Mouse (Mus musculus) heart, postnatal 25 days (tissue): ENCODE data around the gene Arpc4. TPM values are rescaled to one million over a fixed set of nuclear protein-coding genes. Genes with fewer than 3 reads are reported as not detected.

Experiments used
- DNase-seq: peaks from one replicate; pipeline ENCODE4 v3.0.0; 2022; ENCODE audit warnings: low spot score
- intact Hi-C: fragments of 180-260 bp; cut with DNase I; formaldehyde crosslinking; loops from one replicate; pipeline ENCODE4 v1.15.1; 2025
- microRNA-seq: library from miRNA; unstranded; fragments of <30 nt; microRNA quantifications from one replicate; pipeline ENCODE4 v1.2.0, GENCODE M21; 2022
- total RNA-seq, 2 experiments: library from RNA; stranded (reverse); gene quantifications; 2 replicates each; pipeline ENCODE4 v1.2.3; 2021

Arpc4 gene
- total RNA-seq, 2 experiments from 2014 or later: 66.4 to 74.2 TPM

DNA sequence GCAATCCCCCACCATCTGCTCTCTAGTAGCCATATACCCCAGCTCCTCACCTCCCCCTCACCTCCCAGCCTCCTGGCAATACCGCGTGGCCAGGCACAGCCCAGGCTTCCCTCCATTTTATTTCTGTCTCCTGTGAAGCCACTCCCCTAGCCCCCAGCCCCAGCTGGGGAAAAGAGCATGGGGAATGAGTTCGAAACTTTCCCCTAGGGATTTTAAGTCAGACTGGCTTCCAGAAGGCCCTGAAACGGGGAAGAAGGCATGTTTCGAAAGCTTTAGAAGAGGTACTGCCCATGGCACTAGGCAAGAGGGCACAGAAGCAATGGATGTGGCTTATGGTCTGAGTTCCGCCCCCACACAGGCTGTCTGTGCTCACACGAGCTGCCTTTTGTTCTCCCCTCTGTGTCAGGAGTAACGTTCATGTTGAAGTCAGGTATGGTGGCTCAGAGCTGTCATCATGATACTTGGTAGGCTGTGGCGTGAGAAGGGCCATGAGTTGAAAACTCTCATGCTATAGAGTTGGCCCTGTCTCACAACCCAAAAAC, 57.8 kb downstream of the Arpc4 start, which contains the start of gene Cidec:
Gene Cidec, minus strand, starts transcription at position 97 of the 542 bp plus-strand sequence.
- intact Hi-C loops: no loop called here

DNA sequence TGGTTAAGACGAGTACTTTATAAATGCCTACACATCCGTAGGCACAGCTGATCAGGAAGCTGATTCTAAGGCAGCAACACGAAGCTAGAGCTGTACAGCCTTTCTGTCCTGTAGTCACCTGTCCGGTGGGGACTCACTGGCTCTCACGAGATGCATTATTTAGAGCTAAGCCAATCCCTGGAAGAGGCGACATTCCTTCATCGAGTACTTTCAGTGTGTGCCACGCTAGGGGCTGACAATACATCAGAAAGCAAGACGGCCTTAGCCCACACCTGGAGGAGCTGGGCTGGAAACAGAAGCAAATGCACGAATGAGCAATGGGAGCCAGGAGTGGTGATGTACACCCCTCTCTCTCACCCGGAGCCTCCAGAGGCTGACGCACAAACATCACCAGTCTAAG, 59.2 kb downstream of the Arpc4 start:
- no peak for DNase-seq
- intact Hi-C loops: no loop called here

More for the DNA sequence above, 57.8 kb downstream of the Arpc4 start, which contains the start of gene Cidec:
- no peak for DNase-seq

GRCm38 (mm10) chr6:113438721-113439430, 61.0 kb downstream of the Arpc4 start:
- no peak for DNase-seq
- intact Hi-C loops: no loop called here

Small RNAs within 50 kb of the gene (microRNA-seq; reads per million reads assigned to microRNA genes)
- not detected for gene Gm24387

Other genes starting within 250 kb of the Arpc4 start
- gene Lhfpl4, start 182.7 kb upstream of the Arpc4 start, total RNA-seq: under 1 TPM; 0.29 to 0.34 TPM
- gene Mtmr14, start 140.3 kb upstream of the Arpc4 start, total RNA-seq: 10 to 100 TPM; 13.1 to 15.4 TPM
- gene Cpne9, start 95.8 kb upstream of the Arpc4 start, total RNA-seq: not detected
- 10 to 100 TPM; 12.7 to 15.8 TPM for gene Brpf1, start 71.0 kb upstream of the Arpc4 start, total RNA-seq
- 1 to 10 TPM; 4.4 to 4.8 TPM for gene Ogg1, start 51.1 kb upstream of the Arpc4 start, total RNA-seq
- 10 to 100 TPM; 65.9 to 68.5 TPM for gene Camk1, start 34.1 kb upstream of the Arpc4 start, total RNA-seq
- 10 to 100 TPM; 21.2 to 24.4 TPM for gene Tada3, start 232 bp upstream of the Arpc4 start, total RNA-seq
- 1 to 10 TPM; 1.0 to 1.4 TPM for gene Ttll3, start 11.1 kb downstream of the Arpc4 start, total RNA-seq
- gene Rpusd3, start 41.2 kb downstream of the Arpc4 start, total RNA-seq: 10 to 100 TPM; 10.3 to 11.5 TPM
- 1 to 10 TPM; 5.6 to 9.0 TPM for gene Cidec, start 57.6 kb downstream of the Arpc4 start, total RNA-seq
- gene Jagn1, start 64.5 kb downstream of the Arpc4 start, total RNA-seq: 10 to 100 TPM; 22.2 TPM
- gene Il17re, start 80.4 kb downstream of the Arpc4 start, total RNA-seq: 1 to 10 TPM in 1 of 2 experiments, under 1 TPM in 1; 0.78 to 1.1 TPM
- gene Il17rc, start 93.3 kb downstream of the Arpc4 start, total RNA-seq: 10 to 100 TPM in 1 of 2 experiments, 1 to 10 TPM in 1; 8.2 to 10.0 TPM
- 10 to 100 TPM; 52.2 to 55.6 TPM for gene Creld1, start 105.2 kb downstream of the Arpc4 start, total RNA-seq
- gene Prrt3, start 123.8 kb downstream of the Arpc4 start, total RNA-seq: not detected
- gene Emc3, start 153.5 kb downstream of the Arpc4 start, total RNA-seq: 10 to 100 TPM; 57.4 to 60.9 TPM
- gene Fancd2, start 153.6 kb downstream of the Arpc4 start, total RNA-seq: under 1 TPM; 0.26 to 0.53 TPM
- gene Fancd2os, start 222.6 kb downstream of the Arpc4 start, total RNA-seq: not detected
- gene Brk1, start 226.7 kb downstream of the Arpc4 start, total RNA-seq: 10 to 100 TPM; 70.0 to 70.9 TPM
- gene Vhl, start 245.8 kb downstream of the Arpc4 start, total RNA-seq: 10 to 100 TPM; 10.7 to 11.7 TPM